In genomic region chr3:107036458-107037039, GRCm38 (mm10) we compare ENCODE assay signal across 7 mouse cellular contexts. TPM values are rescaled to one million over a fixed set of nuclear protein-coding genes. Genes with fewer than 3 reads are reported as not detected.
DNase-seq lines count a peak whose midpoint lies in the region; ATAC-seq and TF ChIP-seq lines count a peak whose summit lies in the region.

No protein-coding gene starts in this region.

- peak overlapping the region; percentile 75 for H3K27ac ChIP-seq in embryonic facial prominence, embryonic 12.5 days
- H3K27ac ChIP-seq in hindbrain, embryonic 10.5 days: peak overlapping the region; percentile 96
- H3K27ac ChIP-seq in limb, embryonic 14.5 days (replicated peaks; ENCODE audit: low read depth, low read length): peak overlapping the region; percentile 63

- WGBS in embryonic facial prominence, embryonic 12.5 days: 1% methylated on average over 53 of the region's 55 CpGs
- WGBS in hindbrain, embryonic 10.5 days: under 1% methylated on average over 55 of the region's 55 CpGs
- under 1% methylated on average over 40 of the region's 55 CpGs for WGBS in limb, embryonic 14.5 days

- peaks cover 11% of the 10 kb centered on the region for H3K27me3 ChIP-seq in embryonic facial prominence, embryonic 12.5 days
- H3K27me3 ChIP-seq in hindbrain, embryonic 10.5 days (ENCODE audit: insufficient read depth, poor library complexity, severe bottlenecking): peaks cover 13% of the 10 kb centered on the region
- peaks cover 8% of the 10 kb centered on the region; the same call in 1 of the 2 replicates for H3K27me3 ChIP-seq in limb, embryonic 14.5 days (ENCODE audit: control insufficient read depth, insufficient read depth, low read length)

- H3K4me1 ChIP-seq in embryonic facial prominence, embryonic 12.5 days: peaks cover 2% of the 10 kb centered on the region; the same call in 1 of the 2 replicates
- H3K4me1 ChIP-seq in hindbrain, embryonic 10.5 days (replicated peaks): peaks cover 60% of the 10 kb centered on the region
- H3K4me1 ChIP-seq in limb, embryonic 14.5 days (ENCODE audit: control insufficient read depth, insufficient read depth, low read length): 0 out of 2 replicates have a peak, but pooled peaks cover 2% of the 10 kb centered on the region

- no peak for TF ChIP-seq POLR2A in limb, embryonic 14.5 days (IDR thresholded peaks at IDR 0.05; ENCODE audit: borderline replicate concordance, extremely low read depth, insufficient read depth, insufficient read length)

- H3K4me2 ChIP-seq in embryonic facial prominence, embryonic 12.5 days (replicated peaks): peak overlapping the region; percentile 93
- H3K4me2 ChIP-seq in limb, embryonic 14.5 days (replicated peaks; ENCODE audit: low read depth, low read length, severe bottlenecking): peak overlapping the region; percentile 88

- peak; percentile 67 for ATAC-seq in embryonic facial prominence, embryonic 12.5 days (ENCODE audit: insufficient number of reproducible peaks, insufficient read depth, low FRiP score, low TSS enrichment)
- ATAC-seq in limb, embryonic 14.5 days (ENCODE audit: low FRiP score, low read depth): peak; percentile 34; the same call in 1 of the 2 replicates

- DNase-seq in retina, embryonic 14.5 days (ENCODE audit: low spot score): peak; percentile 65
- DNase-seq in retina, postnatal 1 day: no peak
- DNase-seq in hindbrain, embryonic 10.5 days (ENCODE audit: low spot score): peak; percentile 74
- DNase-seq in limb, embryonic 14.5 days (ENCODE audit: low spot score): no peak
- peak; percentile 73 for DNase-seq in neural tube, embryonic 10.5 days (ENCODE audit: extremely low spot score, low spot score)
- DNase-seq in thymus, postnatal 25 days: peak; percentile 70

- H3K36me3 ChIP-seq in embryonic facial prominence, embryonic 12.5 days: no peaks in the 10 kb centered on the region
- H3K36me3 ChIP-seq in hindbrain, embryonic 10.5 days: no peaks in the 10 kb centered on the region
- H3K36me3 ChIP-seq in limb, embryonic 14.5 days (ENCODE audit: control insufficient read depth, insufficient read depth, low read length): no peaks in the 10 kb centered on the region

- peak overlapping the region; percentile 78 for H3K4me3 ChIP-seq in embryonic facial prominence, embryonic 12.5 days
- peak overlapping the region; percentile 76 for H3K4me3 ChIP-seq in hindbrain, embryonic 10.5 days
- H3K4me3 ChIP-seq in limb, embryonic 14.5 days (replicated peaks; ENCODE audit: low read length): peak overlapping the region; percentile 71

- peak overlapping the region; percentile 75 for H3K9ac ChIP-seq in embryonic facial prominence, embryonic 12.5 days
- H3K9ac ChIP-seq in limb, embryonic 14.5 days (ENCODE audit: low read depth, low read length, severe bottlenecking): peak overlapping the region; percentile 81

- no peaks in the 10 kb centered on the region for H3K9me3 ChIP-seq in embryonic facial prominence, embryonic 12.5 days
- no peaks in the 10 kb centered on the region for H3K9me3 ChIP-seq in hindbrain, embryonic 10.5 days
- no peaks in the 10 kb centered on the region for H3K9me3 ChIP-seq in limb, embryonic 14.5 days (ENCODE audit: control insufficient read depth, low read length)

RNA-seq across cellular contexts. Expression of gene Kcna3, which starts 0.6 kb away (rescaled TPM):
- polyA plus RNA-seq in embryonic facial prominence, embryonic 12.5 days (2016; fragmentation: Nextera tagmentation; extraction: Ambion mirVana): 3.6 and 4.1 TPM in 2 replicates
- 3.1 and 3.5 TPM in 2 replicates for polyA plus RNA-seq in hindbrain, embryonic 10.5 days (2016; fragmentation: Nextera tagmentation; extraction: Ambion mirVana)
- polyA plus RNA-seq in limb, embryonic 14.5 days (2012; rRNA removed): 0.69 and 1.1 TPM in 2 replicates
- 1.0 and 1.1 TPM in 2 replicates for polyA plus RNA-seq in limb, embryonic 14.5 days (2014; fragmentation: Nextera tagmentation; extraction: Ambion mirVana)

Comparison
In these comparisons a context has a peak if more than half of its experiments do, and no peak if none do; other contexts are left out.
1. DNase-seq: peak in retina, embryonic 14.5 days (single experiment), hindbrain, embryonic 10.5 days (single experiment), neural tube, embryonic 10.5 days (single experiment) and thymus, postnatal 25 days (single experiment); none in retina, postnatal 1 day (single experiment) and limb, embryonic 14.5 days (single experiment).
2. Peak in every context shown above with its lines, with median percentiles within 50 percentile points of each other: H3K27ac ChIP-seq and H3K4me3 ChIP-seq.